Mouse (Mus musculus) thymus, adult 2 months (tissue): ENCODE measurements around the gene Celf2. TPM values are rescaled to one million over a fixed set of nuclear protein-coding genes. Genes with fewer than 3 reads are reported as not detected.

Experiments
- DNase-seq: peaks from one replicate; pipeline ENCODE4 v3.0.0; 2021
- H3K27ac ChIP-seq: fragments of 200-500 bp; 2 replicates; pipeline ENCODE4 v1.5.1; 2012; ENCODE audit warnings: low read length, control low read depth; ENCODE audit not compliant: control insufficient read depth, insufficient read depth
- H3K27me3 ChIP-seq: fragments of 200-500 bp; 2 replicates; pipeline ENCODE4 v1.6.1; 2012; ENCODE audit warnings: mild to moderate bottlenecking, low read length, moderate library complexity, mixed read lengths; ENCODE audit not compliant: control insufficient read depth, insufficient read depth
- H3K36me3 ChIP-seq: fragments of 200-500 bp; 2 replicates; pipeline ENCODE4 v1.6.1; 2012; ENCODE audit warnings: mild to moderate bottlenecking, low read length, moderate library complexity; ENCODE audit not compliant: control insufficient read depth, insufficient read depth
- H3K4me1 ChIP-seq: fragments of 200-500 bp; replicated peaks from 2 replicates; pipeline ENCODE4 v1.6.1; 2012; ENCODE audit warnings: low read length; ENCODE audit not compliant: control insufficient read depth, insufficient read depth
- H3K4me3 ChIP-seq: fragments of 200-500 bp; 2 replicates; pipeline ENCODE4 v1.5.1; 2012; ENCODE audit warnings: mild to moderate bottlenecking, low read length, control low read depth, moderate library complexity; ENCODE audit not compliant: control insufficient read depth, insufficient read depth
- CTCF ChIP-seq: fragments of 200-500 bp; IDR thresholded peaks from 2 replicates; pipeline ENCODE4 v1.5.1; 2012; ENCODE audit warnings: mild to moderate bottlenecking, control low read depth, low read length, moderate library complexity, borderline replicate concordance; ENCODE audit not compliant: control insufficient read depth, poor library complexity, insufficient read depth; ENCODE audit errors: extremely low read depth
- POLR2A ChIP-seq: fragments of 200-500 bp; IDR thresholded peaks from 2 replicates; pipeline ENCODE4 v1.6.1; 2012; ENCODE audit warnings: mild to moderate bottlenecking, low read length, control low read depth, moderate library complexity; ENCODE audit not compliant: control insufficient read depth, poor library complexity, insufficient read depth; ENCODE audit errors: extremely low read depth
- WGBS: fragments of 180-500 bp; shearing (Covaris S2); methylation state at CpG from one replicate; pipeline ENCODE4 v1.1.7; 2018; 5-methylcytosine and 5-hydroxymethylcytosine counted together
- polyA plus RNA-seq: library from polyadenylated mRNA; depleted of rRNA; stranded (reverse); fragments of >200 nt; gene quantifications from 2 replicates; pipeline ENCODE4 v1.2.3, GENCODE M21; 2012

Gene Celf2
- polyA plus RNA-seq, 1 experiment = 214 TPM

- Histone ChIP-seq H3K36me3 (peaks cover 9% of the 10 kb centered on the region), H3K27me3 (no peaks in the 10 kb centered on the region), H3K27ac (no peak overlapping the region), H3K4me1 (no peaks in the 10 kb centered on the region), H3K4me3 (no peak overlapping the region)
- WGBS = 89% methylated on average over 2 of the region's 2 CpGs
- TF ChIP-seq POLR2A = no peak
- TF ChIP-seq CTCF = no peak
- no peak for DNase-seq
These were observed 872.2 kb downstream of the Celf2 start for GRCm38 (mm10) chr2:6637147-6637546.

- no peak overlapping the region for H3K27ac ChIP-seq
- H3K4me1 ChIP-seq = no peaks in the 10 kb centered on the region
- H3K36me3 ChIP-seq = peaks cover 12% of the 10 kb centered on the region
- no peak for DNase-seq
- H3K27me3 ChIP-seq = no peaks in the 10 kb centered on the region
- WGBS = 97% methylated on average over 6 of the region's 6 CpGs
- no peak overlapping the region for H3K4me3 ChIP-seq
- TF ChIP-seq CTCF = no peak
- no peak for TF ChIP-seq POLR2A
These were observed 874.5 kb downstream of the Celf2 start for GRCm38 (mm10) chr2:6634899-6635298.

- Histone ChIP-seq H3K27ac (no peak overlapping the region), H3K4me1 (no peaks in the 10 kb centered on the region), H3K27me3 (no peaks in the 10 kb centered on the region), H3K4me3 (no peak overlapping the region), H3K36me3 (peaks cover 5% of the 10 kb centered on the region)
- WGBS = 97% methylated on average over 1 of the region's 1 CpGs
- no peak for TF ChIP-seq CTCF
- no peak for TF ChIP-seq POLR2A
- no peak for DNase-seq
These were observed 876.2 kb downstream of the Celf2 start for GRCm38 (mm10) chr2:6633115-6633514.

- Histone ChIP-seq H3K27me3 (no peaks in the 10 kb centered on the region), H3K4me1 (no peaks in the 10 kb centered on the region), H3K4me3 (no peak overlapping the region), H3K27ac (no peak overlapping the region), H3K36me3 (peaks cover 27% of the 10 kb centered on the region)
- no peak for DNase-seq
- 91% methylated on average over 4 of the region's 4 CpGs for WGBS
- TF ChIP-seq CTCF = no peak
These were observed 885.6 kb downstream of the Celf2 start for GRCm38 (mm10) chr2:6623802-6624201.

GRCm38 (mm10) chr2:6622082-6622481 lies 887.3 kb downstream of the Celf2 start:
- no peak overlapping the region for H3K4me3 ChIP-seq
- DNase-seq = peak; percentile 8
- TF ChIP-seq POLR2A (no peak), CTCF (no peak)
- H3K27ac ChIP-seq = no peak overlapping the region
- no peaks in the 10 kb centered on the region for H3K27me3 ChIP-seq
- H3K4me1 ChIP-seq = no peaks in the 10 kb centered on the region
- H3K36me3 ChIP-seq = peaks cover 27% of the 10 kb centered on the region
- 80% methylated on average over 5 of the region's 5 CpGs for WGBS

GRCm38 (mm10) chr2:6618856-6619255 lies 890.5 kb downstream of the Celf2 start:
- DNase-seq = no peak
- WGBS = 95% methylated on average over 3 of the region's 3 CpGs
- TF ChIP-seq POLR2A (no peak), CTCF (no peak)
- Histone ChIP-seq H3K4me3 (no peak overlapping the region), H3K36me3 (peaks cover 38% of the 10 kb centered on the region), H3K27ac (no peak overlapping the region), H3K4me1 (no peaks in the 10 kb centered on the region), H3K27me3 (no peaks in the 10 kb centered on the region)

- no peak overlapping the region for H3K27ac ChIP-seq
- H3K27me3 ChIP-seq = no peaks in the 10 kb centered on the region
- no peak for DNase-seq
- H3K36me3 ChIP-seq = peaks cover 37% of the 10 kb centered on the region
- TF ChIP-seq POLR2A (no peak), CTCF (no peak)
- no peak overlapping the region for H3K4me3 ChIP-seq
- 96% methylated on average over 1 of the region's 1 CpGs for WGBS
- H3K4me1 ChIP-seq = no peaks in the 10 kb centered on the region
These were observed 890.9 kb downstream of the Celf2 start for GRCm38 (mm10) chr2:6618450-6618849.
